In genomic region chr11:76516951-76517350, GRCm38 (mm10) we compare ENCODE assay signal across 23 mouse cellular contexts.
"Had no signal": no experiment of that assay in that cellular context is flagged by ENCODE, and none has a peak within 500 bp of the region (broad histone marks: within the 10 kb centered on the region; RNA-seq: fewer than 3 reads in every experiment).

No protein-coding gene starts in this region.

- H3K9ac ChIP-seq: embryonic facial prominence, embryonic 12.5 days; embryonic facial prominence, embryonic 13.5 days; embryonic facial prominence, embryonic 15.5 days; forebrain, embryonic 12.5 days; forebrain, embryonic 13.5 days; forebrain, embryonic 15.5 days; forebrain, postnatal 0 days had no signal

- H3K4me1 ChIP-seq: forebrain, embryonic 10.5 days; forebrain, embryonic 12.5 days; forebrain, embryonic 15.5 days had no signal

- DNase-seq: cerebellum, adult 9-11 months; cerebellum, postnatal 10 days; cerebellum, postnatal 14 days; cerebellum, postnatal 25 days; cerebellum, postnatal 36 days; embryo, embryonic 11 days; forebrain, postnatal 0 days; gastrocnemius, adult 2 months; gastrocnemius, postnatal 10 days; gastrocnemius, postnatal 14 days; gastrocnemius, postnatal 25 days; gastrocnemius, postnatal 36 days; heart, adult 18-20 months had no signal

- H3K27me3 ChIP-seq: embryonic facial prominence, embryonic 12.5 days; embryonic facial prominence, embryonic 13.5 days; embryonic facial prominence, embryonic 15.5 days; forebrain, embryonic 12.5 days; forebrain, embryonic 13.5 days; forebrain, embryonic 15.5 days had no signal

- H3K36me3 ChIP-seq: embryonic facial prominence, embryonic 10.5 days; embryonic facial prominence, embryonic 13.5 days; embryonic facial prominence, embryonic 15.5 days; forebrain, embryonic 10.5 days; forebrain, embryonic 15.5 days; heart, embryonic 10.5 days had no signal

- H3K4me3 ChIP-seq: embryonic facial prominence, embryonic 10.5 days; embryonic facial prominence, embryonic 12.5 days; embryonic facial prominence, embryonic 13.5 days; embryonic facial prominence, embryonic 15.5 days; erythroblast, embryonic 14.5 days; forebrain, embryonic 10.5 days; forebrain, embryonic 12.5 days; forebrain, embryonic 13.5 days; forebrain, embryonic 15.5 days; gastrocnemius, adult 2 months; heart, embryonic 10.5 days had no signal

- H3K27ac ChIP-seq: embryonic facial prominence, embryonic 10.5 days; embryonic facial prominence, embryonic 12.5 days; embryonic facial prominence, embryonic 13.5 days; embryonic facial prominence, embryonic 15.5 days; forebrain, embryonic 10.5 days; forebrain, embryonic 12.5 days; forebrain, embryonic 13.5 days; forebrain, embryonic 15.5 days; gastrocnemius, adult 2 months; heart, embryonic 10.5 days had no signal
